Mouse (Mus musculus): ENCODE measurements around the gene Ubfd1.
"Not testable (repeated sequence)": the region's sequence is repeated elsewhere in the genome, so short reads cannot be mapped to it uniquely, and the experiment has no call there.

DNA sequence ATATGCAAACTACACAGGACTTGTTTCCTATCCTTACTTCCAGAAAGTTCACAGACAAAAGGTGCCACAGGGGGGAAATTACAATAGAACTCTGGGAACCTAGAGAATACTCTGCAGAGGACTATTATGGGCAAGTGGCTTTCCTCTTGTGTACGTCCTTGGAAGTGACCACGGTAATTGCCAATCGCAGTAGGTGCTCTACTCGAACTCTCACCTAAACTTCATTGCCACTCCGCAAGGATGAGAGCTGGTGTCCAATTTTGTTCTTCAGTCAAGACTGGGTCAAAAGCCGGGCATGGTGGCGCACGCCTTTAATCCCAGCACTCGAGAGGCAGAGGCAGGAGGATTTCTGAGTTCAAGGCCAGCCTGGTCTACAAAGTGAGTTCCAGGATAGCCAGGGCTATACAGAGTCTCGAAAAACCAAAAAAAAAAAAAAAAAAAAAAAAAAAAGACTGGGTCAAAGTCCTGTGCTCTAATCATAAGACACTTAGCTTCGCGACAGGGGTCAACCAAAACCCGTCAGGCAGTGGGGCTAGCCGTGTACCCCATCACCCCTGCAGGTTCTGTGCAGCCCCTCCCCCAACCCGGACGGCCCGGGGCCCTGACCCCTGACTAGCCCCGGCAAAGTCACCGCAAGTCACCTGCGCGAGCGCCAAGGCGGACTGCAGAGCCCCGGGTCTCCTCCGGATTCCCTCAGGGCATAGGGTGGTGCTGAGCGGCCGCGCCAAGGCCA is 34.2 kb downstream of the Ubfd1 start:
- TF ChIP-seq CTCF (conservative IDR thresholded peaks at IDR 0.05; ENCODE audit: insufficient read depth, insufficient read length, low read depth, low read length); POLR2A (IDR thresholded peaks at IDR 0.05; ENCODE audit: low read depth, low read length): not testable (repeated sequence)

Measured in kidney, adult 2 months (tissue).